Mouse (Mus musculus) CD4-positive, CD25-positive, alpha-beta regulatory T cell, adult 2 months (primary cell): ENCODE results near the gene Tspan31.
A peak's percentile ranks its signal among the peaks of the same experiment; 100 is the strongest.
"Not testable (repeated sequence)": the region's sequence is repeated elsewhere in the genome, so short reads cannot be mapped to it uniquely, and the experiment has no call there.

Experiments
- DNase-seq: peaks from one replicate; pipeline ENCODE4 v3.0.0-alpha.2; 2012; ENCODE audit warnings: low read depth, low spot score

Tspan31 gene

DNA sequence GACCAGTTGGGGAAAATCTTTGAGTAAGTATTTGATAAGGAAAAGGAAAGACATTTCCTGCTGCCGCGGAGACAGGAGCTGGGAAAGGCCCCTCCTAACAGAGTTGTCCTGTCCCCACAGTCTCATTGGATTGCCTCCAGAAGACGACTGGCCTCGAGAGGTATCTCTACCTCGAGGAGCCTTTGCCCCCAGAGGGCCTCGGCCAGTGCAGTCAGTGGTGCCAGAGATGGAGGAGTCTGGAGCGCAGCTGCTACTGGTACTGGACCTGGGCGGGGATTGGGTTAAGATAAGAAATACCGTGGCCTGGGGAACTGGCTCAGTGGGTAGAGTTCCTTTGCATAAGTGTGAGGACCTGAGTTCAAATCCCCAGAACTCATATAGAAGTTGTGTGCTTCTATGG is 4.1 kb downstream of the Tspan31 start:
- DNase-seq: no peak

DNA sequence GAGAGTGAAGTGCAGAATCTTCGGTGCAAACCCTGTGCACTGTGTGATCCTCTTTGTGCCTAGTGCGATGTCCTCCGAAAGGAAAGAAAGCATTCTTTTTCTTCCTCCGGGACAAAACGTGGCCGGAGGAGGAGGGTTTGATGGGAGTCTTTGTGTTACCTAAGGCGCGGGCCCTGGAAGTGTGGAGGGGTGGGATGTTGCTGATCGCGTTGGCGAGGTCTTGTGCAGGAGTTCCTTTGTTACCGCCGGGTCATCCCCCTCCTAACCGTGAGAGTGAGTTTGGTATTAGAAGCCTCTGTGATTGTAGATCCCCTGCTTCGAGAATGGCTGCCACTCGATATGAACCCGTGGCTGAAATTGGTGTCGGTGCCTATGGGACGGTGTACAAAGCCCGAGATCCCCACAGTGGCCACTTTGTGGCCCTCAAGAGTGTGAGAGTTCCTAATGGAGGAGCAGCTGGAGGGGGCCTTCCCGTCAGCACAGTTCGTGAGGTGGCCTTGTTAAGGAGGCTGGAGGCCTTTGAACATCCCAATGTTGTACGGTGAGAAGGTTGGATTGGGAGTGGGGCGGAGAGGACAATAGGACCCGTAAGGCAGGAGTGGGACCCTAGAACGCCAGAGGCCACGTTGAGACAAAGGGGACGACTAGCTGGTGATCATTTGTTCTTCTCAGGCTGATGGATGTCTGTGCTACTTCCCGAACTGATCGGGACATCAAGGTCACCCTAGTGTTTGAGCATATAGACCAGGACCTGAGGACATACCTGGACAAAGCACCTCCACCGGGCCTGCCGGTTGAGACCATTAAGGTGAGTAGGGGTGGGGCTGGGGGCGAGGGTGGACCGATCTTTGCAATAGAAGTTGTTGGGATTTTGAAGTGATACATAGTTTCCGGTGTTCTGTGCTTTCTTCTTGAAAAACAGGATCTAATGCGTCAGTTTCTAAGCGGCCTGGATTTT is 5.9 kb downstream of the Tspan31 start:
- DNase-seq: no peak

DNA sequence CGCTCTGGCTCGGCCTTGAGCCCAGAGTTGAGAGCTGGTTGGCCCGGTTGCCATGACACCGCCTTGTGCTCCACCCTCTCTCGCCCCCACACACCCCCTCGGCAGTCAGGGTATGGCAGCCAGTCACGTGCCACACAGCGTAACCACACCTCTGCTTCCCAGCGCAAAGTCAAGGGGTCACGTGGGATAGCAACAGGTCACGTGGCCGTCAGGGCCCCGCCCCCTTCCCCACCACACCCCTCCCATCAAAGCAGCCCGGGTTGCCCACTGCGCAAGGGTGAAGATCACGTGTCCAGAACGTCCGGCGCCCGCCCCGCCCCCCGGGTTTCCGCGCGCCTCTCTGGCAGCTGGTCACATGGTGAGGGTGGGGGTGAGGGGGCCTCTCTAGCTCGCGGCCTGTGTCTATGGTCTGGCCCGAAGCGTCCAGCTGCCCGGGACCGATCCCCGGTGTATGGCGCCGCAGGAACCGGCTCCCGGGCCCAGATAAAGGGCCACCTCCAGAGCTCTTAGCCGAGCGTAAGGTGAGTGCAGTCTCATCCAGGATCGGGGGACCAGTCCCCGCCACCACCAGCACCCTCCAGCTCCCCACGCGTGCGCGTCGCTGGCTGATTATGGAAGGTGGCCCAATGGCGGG is 6.7 kb downstream of the Tspan31 start, which contains the start of gene Cdk4:
Gene Cdk4, plus strand, starts transcription at position 296 of the 634 bp plus-strand sequence.
- DNase-seq: peak; percentile 99

DNA sequence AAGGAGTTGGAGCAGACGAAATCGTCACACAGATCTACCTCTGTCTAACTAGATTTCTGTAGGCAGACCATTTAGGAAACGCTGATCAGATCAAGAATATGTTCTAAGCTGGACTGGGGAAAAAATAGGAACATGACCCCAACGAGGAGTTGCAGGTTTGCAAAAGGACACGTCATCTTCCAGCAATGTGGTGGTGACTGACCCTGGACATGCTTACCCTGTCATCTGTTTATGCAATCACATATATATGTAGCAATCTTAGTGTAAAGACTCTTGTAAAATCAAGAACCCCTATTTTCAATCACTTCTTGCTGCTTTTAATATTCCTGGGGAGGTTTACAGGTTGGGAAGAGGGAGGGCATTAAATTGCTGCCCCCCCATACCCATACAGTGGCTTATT is 7.6 kb downstream of the Tspan31 start:
- no peak for DNase-seq

DNA sequence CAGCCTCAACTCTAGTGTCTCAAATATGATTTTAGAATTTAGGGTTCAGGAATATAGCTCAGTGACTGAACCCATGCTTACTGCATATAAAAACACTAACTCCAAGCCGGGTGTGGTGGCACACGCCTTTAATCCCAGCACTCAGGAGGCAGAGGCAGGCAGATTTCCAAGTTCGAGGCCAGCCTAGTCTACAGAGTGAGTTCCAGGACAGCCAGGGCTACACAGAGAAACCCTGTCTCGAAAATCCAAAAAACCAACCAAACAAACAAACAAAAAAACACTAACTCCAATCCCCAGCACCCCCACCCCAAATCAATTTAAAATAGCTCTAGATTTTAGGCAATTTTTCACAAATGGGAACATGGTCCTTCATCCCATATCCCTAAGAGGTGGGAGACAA is 8.0 kb downstream of the Tspan31 start:
- not testable (repeated sequence) for DNase-seq

DNA sequence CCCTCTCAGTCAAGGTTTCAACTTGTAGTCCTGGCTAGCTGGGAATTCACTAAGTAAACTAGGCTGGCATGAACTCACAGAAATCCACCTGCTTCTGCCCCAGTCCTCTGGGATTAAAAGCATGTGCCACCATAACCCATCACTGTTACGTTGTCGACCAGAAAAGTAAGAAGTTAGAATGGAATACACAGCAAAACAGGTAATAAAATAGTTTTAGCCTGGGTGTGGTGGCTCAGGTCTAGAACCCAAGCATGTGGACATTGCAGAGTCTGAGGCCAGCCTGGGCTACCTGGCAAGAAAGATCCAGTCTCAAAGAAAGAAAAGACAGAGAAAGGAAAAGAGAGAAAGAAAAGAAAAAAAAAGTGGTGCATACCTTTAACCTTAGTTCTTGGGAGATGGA is 8.6 kb downstream of the Tspan31 start:
- DNase-seq: no peak

DNA sequence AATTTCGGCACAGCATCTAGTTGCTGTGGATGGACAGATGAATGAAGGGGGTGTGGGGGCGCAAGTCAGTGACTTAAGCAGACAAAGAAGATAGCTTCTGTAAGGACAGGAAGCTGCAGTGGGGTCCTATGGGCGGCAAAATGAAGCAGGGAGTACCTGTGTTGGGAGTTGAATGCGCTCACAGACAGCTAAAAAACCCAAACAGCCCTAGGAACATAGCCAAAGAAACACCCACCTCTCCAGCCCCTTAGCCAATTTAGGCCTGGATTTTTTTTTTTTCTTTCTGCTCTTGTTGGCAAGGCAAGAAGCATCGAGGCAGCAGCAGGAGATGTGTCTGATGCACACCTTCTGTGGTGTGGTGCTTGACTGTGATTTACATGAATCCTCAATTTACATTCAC is 9.0 kb downstream of the Tspan31 start:
- no peak for DNase-seq

DNA sequence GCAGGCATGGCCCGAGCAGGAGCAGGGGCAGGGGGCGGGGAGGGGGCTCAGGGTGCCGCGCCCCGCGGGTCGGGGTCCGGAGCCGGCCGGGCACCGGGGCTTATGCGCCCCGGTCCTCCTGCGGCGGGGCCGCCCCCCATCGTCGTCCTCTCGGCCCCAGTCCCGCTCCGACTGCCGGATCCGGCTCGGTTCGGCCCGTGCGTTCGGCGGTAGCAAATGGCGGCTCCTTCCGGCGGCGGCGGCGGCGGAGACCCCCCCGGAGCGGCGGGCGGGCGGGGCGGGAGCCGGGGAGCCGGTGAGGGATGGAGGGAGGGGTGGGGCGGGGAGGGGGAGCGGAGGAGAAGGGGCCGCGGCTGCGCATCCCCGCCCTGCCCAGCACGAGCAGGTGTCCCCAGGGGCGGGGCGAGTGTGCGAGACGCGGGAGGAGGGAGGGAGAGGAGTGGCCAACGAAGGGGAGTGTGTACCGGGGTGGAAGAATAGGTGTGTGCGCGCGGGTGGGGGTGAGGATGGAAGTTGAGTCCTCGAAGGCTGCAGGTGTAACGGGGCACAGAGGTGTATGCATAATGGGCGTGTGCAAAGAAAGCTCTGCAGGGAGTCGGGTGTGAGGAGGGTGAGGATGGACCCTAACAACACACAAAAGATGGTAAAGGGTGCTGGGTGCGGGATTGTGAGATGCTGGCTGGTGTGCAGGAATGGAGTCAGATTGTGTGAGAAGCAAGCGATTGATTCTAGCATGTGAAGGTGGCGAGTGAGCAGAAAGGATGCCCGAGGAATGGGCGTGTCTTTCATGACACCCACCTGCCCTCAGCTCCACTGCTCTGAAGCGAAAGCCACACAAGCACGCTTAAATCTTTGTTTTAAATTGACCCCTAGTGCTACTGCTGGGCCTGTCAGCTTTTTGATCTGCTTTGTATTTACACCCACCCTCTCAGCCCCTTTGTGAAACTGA is 9.8 kb downstream of the Tspan31 start, which contains the start of gene March9:
Gene March9, minus strand, starts transcription at position 217 of the 949 bp plus-strand sequence.
- DNase-seq: peak; percentile 90

DNA sequence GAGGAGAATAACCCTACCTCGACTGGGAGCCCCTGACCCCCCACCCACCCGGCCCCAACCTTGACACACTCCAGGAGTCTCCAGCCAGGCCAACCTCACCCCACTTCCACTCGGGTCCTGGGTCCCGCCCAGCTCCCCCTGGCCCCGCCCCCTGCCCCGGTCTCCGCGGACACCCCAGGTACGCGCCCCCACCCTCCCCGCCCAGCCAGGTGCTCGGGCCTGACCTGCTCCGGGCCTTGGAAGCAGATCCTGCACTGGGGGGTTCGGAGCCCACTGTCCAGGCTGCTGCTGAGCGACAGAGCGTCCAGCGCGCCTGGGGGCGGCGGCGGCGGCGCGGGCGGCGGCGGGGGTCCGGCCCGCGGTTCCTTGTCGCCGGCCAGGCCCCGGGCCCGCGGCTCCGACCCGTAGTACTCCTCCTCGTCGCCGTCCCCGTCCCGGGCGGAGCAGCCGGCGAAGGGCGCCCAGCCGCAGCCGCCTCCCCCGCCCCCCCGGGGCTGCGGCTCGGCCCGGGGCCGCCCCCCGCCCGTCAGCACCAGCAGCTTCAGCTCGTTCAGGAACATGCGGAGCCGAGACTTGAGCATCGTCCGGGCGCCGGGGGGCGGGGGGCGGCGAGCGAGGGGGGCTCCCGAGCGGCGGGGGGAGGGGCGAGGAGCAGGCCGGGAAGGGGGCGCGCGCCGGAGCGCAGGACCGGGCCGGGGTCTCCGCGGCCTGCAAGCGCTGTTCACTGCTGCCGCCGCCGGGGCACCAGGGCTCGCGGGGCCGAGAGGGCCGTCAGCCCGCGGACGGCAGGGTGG is 10.7 kb downstream of the Tspan31 start:
- peak; percentile 59 for DNase-seq

DNA sequence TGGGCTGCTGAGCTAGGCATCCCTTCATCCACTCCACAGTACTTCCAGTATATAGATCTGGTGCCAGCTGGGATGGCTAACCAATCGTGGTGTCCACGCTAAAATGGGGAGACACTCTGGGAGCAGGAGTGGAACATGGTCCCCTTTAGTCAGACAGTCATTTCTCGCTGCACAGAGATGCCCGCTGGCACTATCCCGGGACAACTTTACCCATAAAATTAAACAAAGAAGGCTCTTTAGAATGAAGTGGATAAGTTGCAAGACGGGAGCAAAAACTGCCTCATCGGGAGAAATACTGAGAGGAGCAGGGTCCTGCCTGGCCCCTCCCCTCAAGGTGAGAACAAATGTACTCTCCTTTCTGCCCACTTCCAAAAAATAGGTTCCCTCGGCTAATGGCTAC is 11.4 kb downstream of the Tspan31 start:
- no peak for DNase-seq

DNA sequence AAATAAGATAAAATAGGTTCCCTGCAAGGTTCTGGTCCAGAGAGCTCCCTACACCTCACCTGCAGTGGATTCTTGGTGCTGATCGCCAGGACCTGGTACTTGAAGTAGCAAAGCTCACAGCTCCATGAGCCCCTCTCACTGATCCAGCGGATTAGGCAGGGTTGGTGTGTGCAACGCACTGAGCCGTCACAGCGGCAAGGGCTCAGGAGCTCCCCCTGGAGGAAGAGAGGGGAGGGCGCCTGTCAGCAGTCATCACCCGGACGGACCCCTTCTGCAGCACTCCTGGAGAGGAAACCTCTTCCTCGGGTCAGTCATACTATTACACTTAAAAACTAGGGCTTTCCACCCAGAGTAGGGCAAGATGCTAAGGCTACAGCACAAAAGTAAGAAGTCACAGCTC is 11.9 kb downstream of the Tspan31 start:
- peak; percentile 90 for DNase-seq

DNA sequence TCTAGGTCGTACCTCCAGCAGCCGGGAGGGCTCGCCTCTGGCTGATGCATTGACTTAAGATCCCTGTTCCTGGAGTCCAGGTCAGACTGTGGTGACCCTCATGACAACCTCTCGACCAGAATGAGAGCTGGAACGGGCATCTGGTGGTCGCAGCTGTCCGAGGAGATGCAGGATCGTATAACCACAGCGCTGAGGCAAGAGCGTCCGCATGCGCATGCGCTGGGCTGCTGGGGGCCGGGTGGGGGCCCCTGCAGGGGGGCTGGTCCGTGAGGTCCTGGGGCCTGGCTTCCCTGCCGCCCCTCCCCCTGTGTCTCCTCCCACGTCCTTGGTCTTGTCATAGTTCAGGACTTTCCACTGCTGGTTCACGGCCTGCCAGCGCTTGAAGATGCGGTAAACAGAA is 13.6 kb downstream of the Tspan31 start:
- DNase-seq: no peak

DNA sequence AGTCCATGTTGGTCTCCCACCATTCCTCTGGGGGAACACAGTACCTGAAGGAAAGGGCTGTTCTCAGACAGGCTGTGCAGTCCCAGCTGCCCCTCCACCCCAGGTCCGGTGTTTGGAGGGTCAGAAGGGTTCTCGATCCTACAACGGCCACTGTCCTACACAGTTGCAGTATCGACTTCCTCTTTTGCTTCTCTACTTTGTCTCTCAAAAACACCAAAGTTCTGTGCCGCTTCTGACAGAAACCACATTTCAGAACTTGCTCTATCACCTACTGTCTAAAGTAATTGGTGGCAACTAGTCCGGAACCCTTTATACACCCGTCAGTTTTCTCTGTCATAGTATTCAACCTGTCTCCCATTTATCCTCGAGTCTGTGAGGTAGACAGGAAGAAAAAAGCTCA is 14.7 kb downstream of the Tspan31 start:
- DNase-seq: no peak

DNA sequence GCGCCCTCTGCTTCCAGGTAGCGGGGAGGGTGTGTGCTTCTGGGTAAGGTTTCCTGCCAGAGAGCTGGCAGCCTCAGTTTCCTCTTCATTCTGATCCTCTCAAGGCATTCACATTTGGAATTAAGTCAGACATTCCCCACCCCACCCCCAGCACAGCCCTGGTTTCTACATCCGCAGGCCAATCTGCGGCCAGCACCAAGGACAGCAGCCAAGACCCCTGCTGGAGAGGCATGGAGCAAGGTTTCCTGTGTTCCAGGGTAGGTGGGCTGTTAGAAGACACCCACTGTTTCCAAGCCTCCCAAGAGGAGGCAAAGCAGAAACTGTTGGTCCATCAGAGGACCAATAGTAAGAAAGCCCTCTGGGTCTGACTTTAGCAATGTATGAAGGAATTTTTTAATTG is 15.4 kb downstream of the Tspan31 start:
- no peak for DNase-seq

DNA sequence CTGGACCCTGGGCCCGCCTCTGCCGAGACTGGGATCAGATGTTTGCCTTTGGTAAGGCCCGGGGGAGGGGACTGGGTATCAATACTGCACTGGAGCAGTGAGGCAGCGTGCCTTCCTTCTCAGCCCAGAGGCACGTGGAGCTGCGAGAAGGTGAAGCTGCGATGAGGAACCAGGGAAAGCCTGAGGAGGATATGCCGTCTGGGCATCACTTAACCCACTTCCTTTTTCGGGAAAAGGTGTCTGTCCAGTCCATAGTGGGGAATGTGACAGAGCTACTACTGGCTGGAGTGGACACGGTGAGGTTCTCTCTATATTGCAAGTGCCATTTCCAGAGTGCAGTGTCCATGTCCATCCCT is 20.0 kb downstream of the Tspan31 start:
- no peak for DNase-seq

DNA sequence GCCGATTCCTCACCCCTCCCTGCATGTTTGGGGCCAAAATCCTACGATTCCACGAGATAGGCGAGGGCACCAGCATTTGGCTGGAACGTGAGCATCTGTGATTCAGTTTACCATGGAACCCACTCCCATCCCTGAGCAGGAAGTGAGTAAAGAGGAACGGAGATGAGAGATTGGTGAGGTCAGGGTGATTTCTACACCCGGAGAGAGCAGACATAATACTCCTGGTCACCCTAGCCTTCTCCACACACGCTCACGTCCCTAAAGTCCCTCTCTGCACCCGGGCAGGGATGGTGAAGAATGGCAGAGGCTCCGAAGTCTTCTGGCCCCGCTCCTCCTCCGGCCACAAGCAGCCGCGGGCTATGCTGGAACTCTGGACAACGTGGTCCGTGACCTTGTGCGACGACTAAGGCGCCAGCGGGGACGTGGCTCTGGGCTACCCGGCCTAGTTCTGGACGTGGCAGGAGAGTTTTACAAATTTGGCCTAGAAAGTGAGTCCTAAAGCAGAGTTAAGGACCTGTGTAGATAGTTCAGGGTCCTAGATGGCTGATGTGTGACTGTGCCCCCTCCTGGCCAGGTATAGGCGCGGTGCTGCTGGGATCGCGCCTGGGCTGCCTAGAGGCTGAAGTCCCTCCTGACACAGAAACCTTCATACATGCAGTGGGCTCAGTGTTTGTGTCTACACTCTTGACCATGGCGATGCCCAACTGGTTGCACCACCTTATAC is 20.5 kb downstream of the Tspan31 start:
- DNase-seq: peak; percentile 65

DNA sequence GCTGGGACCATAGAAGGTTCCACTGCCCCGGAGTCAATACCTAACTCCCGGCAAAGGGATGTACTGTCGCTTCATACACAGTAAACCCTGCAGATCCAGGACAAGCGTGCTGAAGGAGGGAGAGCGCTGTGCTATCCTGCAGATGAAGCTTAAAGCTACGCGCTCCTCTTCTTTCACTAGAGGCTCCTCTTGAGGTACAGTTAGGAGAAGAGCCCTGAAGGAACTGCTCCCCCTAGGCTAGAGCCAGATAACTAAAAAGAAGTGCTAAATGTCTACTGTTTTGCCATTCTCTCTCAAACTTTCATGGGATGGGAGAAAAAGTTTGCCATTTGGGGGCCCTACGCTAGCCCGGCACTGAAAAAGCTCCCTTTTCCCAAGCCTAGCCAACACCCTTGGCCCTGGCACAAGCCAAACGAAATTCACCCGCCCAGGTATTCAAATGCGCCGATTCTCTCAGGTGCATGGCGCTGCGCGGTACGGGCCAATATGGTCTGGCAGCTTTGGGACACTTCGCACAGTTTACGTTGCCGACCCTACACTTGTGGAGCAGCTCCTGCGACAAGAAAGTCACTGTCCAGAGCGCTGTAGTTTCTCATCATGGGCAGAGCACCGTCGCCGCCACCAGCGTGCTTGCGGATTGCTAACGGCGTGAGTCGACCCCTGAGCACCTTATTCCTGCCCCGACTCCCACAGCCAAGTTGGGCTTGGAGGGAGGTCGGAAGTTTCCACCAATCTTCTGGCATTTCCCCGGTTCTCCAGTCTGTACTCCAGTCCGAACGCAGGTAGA is 21.3 kb downstream of the Tspan31 start:
- peak; percentile 34 for DNase-seq

DNA sequence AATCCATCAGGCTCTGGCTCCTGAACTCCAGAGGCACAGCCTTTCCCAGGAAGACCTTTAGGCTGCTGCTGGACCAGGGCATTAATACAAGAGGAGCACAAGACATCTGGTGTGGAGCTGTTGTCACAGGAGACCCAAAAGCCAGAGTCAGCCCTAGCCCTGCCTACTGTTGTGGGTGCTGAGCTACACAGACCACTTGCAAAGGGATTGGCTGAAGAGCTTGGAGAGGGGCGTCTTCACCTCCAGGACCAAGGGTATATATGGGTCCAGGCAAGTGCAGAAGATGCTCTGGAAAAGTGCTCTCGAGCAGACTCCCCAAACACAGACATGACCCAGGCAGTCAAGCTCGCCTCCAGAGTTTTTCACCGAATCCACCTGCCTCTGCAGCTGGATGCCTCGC is 22.1 kb downstream of the Tspan31 start, which contains the start of gene Cyp27b1:
Gene Cyp27b1, plus strand, starts transcription at position 297 of the 400 bp plus-strand sequence.
- DNase-seq: no peak

DNA sequence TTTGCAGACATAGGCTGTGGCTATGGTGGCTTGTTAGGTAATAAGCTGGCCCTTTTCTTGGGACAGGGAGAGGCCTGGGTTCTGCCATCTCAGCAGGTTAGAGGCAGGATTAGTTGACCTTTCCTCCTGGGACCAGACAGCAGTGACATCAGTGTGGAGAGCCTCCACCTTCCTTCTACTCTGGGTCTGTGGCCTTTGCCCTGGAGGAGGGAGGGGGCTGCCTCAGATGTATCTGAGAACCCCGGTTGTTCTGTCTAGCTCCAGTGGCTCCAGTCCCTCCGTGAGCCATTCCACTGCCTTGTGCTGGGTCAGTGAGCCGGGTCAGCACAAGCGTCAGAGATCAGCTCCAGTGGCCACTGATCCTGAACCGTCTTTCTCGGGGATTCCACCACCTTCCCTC is 26.9 kb downstream of the Tspan31 start:
- DNase-seq: no peak
